Mouse (Mus musculus) myocyte (in vitro differentiated cells): Measurements from ENCODE around the gene Gm20388. TPM values are rescaled to one million over a fixed set of nuclear protein-coding genes. Genes with fewer than 3 reads are reported as not detected.
A peak's percentile ranks its signal among the peaks of the same experiment; 100 is the strongest.

Source experiments
- H3K27me3 ChIP-seq: one replicate; pipeline ENCODE4 v1.6.1; 2011; ENCODE audit not compliant: control insufficient read depth, insufficient read depth, insufficient read length
- H3K36me3 ChIP-seq: one replicate; pipeline ENCODE4 v1.6.1; 2011; ENCODE audit not compliant: control insufficient read depth, insufficient read depth
- H3K4me2 ChIP-seq: one replicate; pipeline ENCODE4 v1.6.1; 2011; ENCODE audit warnings: low read depth, control low read depth
- H3K4me3 ChIP-seq: one replicate; pipeline ENCODE4 v1.5.1; 2011; ENCODE audit warnings: mild to moderate bottlenecking, control low read depth, moderate library complexity
- H3K79me2 ChIP-seq: one replicate; pipeline ENCODE4 v1.6.1; 2011; ENCODE audit not compliant: control insufficient read depth, insufficient read depth
- H3ac ChIP-seq: one replicate; pipeline ENCODE4 v1.6.1; 2011; ENCODE audit not compliant: control insufficient read depth, insufficient read length
- CEBPB ChIP-seq: IDR thresholded peaks from 2 replicates; pipeline ENCODE4 v1.6.1; 2011; ENCODE audit warnings: mild to moderate bottlenecking, moderate library complexity; ENCODE audit not compliant: poor library complexity, insufficient read depth, severe bottlenecking
- E2F4 ChIP-seq: IDR thresholded peaks from one replicate; pipeline ENCODE4 v1.6.1; 2011; ENCODE audit warnings: mild to moderate bottlenecking, control low read depth, moderate library complexity; ENCODE audit not compliant: insufficient read depth
- MAX ChIP-seq: IDR thresholded peaks from one replicate; pipeline ENCODE4 v1.6.1; 2011; ENCODE audit warnings: low read depth, mild to moderate bottlenecking, control low read depth
- MYOD1 ChIP-seq, 3 experiments: IDR thresholded peaks; one replicate each; pipeline ENCODE4 v1.6.1; 2011; ENCODE audit warnings: control low read depth in 2 of 3, low read depth in 2 of 3, mild to moderate bottlenecking in 2 of 3, moderate library complexity in 1 of 3; ENCODE audit not compliant: insufficient read length in 2 of 3, control insufficient read depth in 1 of 3
- MYOG ChIP-seq, 3 experiments: IDR thresholded peaks; one replicate each; pipeline ENCODE4 v1.6.1; 2011; ENCODE audit warnings: control low read depth in 2 of 3, low read depth in 2 of 3, mild to moderate bottlenecking in 2 of 3; ENCODE audit not compliant: insufficient read length in 2 of 3, control insufficient read depth in 1 of 3, insufficient read depth in 1 of 3
- POLR2A ChIP-seq: IDR thresholded peaks from one replicate; pipeline ENCODE4 v1.6.1; 2011; ENCODE audit warnings: low read depth, mild to moderate bottlenecking, control low read depth, moderate library complexity; ENCODE audit not compliant: insufficient read length
- POLR2AphosphoS2 ChIP-seq: IDR thresholded peaks from one replicate; pipeline ENCODE4 v1.6.1; 2011; ENCODE audit warnings: low read depth, control low read depth; ENCODE audit not compliant: insufficient read length
- REST ChIP-seq: IDR thresholded peaks from one replicate; pipeline ENCODE4 v1.6.1; 2011; ENCODE audit warnings: mild to moderate bottlenecking, control low read depth, moderate library complexity; ENCODE audit not compliant: insufficient read depth, insufficient read length
- SRF ChIP-seq: IDR thresholded peaks from one replicate; pipeline ENCODE4 v1.6.1; 2011; ENCODE audit warnings: low read depth; ENCODE audit not compliant: control insufficient read depth, insufficient read length
- TCF12 ChIP-seq: IDR thresholded peaks from one replicate; pipeline ENCODE4 v1.6.1; 2011; ENCODE audit warnings: mild to moderate bottlenecking, control low read depth; ENCODE audit not compliant: poor library complexity, insufficient read depth, severe bottlenecking
- TCF3 ChIP-seq: IDR thresholded peaks from one replicate; pipeline ENCODE4 v1.6.1; 2011; ENCODE audit warnings: low read depth, control low read depth; ENCODE audit not compliant: insufficient read length
- USF1 ChIP-seq: IDR thresholded peaks from one replicate; pipeline ENCODE4 v1.6.1; 2011; ENCODE audit warnings: low read depth, mild to moderate bottlenecking, control low read depth, moderate library complexity
- polyA plus RNA-seq: library from polyadenylated mRNA; unstranded; fragments of >200 nt; fragmentation: generic; extraction: Trizol; gene quantifications from one replicate; pipeline ENCODE4 v1.2.1, GENCODE M21; 2012; ENCODE audit warnings: missing spikeins

Gm20388 gene
- polyA plus RNA-seq, 1 experiment = 15.3 TPM

DNA sequence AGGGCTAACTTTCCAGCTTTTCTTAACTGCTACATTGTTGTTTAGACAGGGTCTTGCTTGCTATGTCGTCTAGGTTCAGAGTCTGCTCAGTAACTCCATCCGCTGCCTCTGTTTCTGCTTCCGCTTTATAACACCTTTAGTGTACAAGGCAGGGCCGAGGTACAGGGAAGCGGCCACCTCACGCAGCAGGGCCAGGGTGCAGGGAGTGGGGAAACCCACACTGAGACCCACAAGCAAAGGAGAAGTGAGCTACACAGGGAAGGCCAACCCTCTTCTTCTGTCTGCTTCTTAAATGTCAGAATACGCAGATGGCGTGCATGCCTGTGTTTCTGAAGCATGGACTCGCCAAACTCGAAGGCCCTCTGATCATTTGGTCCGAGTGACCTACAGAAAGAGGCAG is 568.1 kb downstream of the Gm20388 start:
- H3K79me2 ChIP-seq = no peaks in the 10 kb centered on the region
- H3K4me2 ChIP-seq = no peak overlapping the region
- TF ChIP-seq TCF12 (no peak), MYOD1 (IDR thresholded peaks at IDR 0.05; ENCODE audit: control insufficient read depth in 1 of 3, insufficient read length in 2 of 3, low read depth in 2 of 3) (no peak), REST (no peak), MAX (no peak), E2F4 (no peak), POLR2A (no peak), MYOG (IDR thresholded peaks at IDR 0.05; ENCODE audit: control insufficient read depth in 1 of 3, insufficient read depth in 1 of 3, insufficient read length in 2 of 3, low read depth in 2 of 3) (no peak), POLR2AphosphoS2 (no peak), USF1 (no peak), TCF3 (no peak), SRF (no peak), CEBPB (no peak)
- no peaks in the 10 kb centered on the region for H3K36me3 ChIP-seq
- no peak overlapping the region for H3K4me3 ChIP-seq
- no peaks in the 10 kb centered on the region for H3K27me3 ChIP-seq
- no peak overlapping the region for H3ac ChIP-seq

DNA sequence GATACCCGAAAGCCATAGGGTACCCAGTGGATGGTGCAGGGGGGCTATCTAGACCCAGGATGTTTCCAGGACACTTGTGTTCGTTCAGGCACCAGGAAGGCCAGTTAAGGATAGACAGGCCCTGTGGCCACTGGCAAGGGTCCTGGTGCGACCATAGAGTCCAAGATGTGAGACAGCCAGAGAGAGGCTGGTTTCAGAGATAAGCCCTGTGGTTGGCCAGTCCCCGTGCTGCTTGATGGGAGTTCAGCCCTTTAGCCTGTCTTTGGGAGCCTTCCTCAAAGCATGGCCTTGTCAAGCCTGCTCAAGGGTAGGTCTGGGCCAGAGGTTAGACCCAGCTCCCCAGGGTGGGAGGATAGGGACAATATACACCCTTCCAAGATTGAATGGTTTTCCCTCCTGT is 569.0 kb downstream of the Gm20388 start:
- H3ac ChIP-seq = no peak overlapping the region
- H3K4me3 ChIP-seq = no peak overlapping the region
- H3K27me3 ChIP-seq = no peaks in the 10 kb centered on the region
- no peak overlapping the region for H3K4me2 ChIP-seq
- H3K79me2 ChIP-seq = no peaks in the 10 kb centered on the region
- TF ChIP-seq POLR2AphosphoS2 (no peak), MYOG (IDR thresholded peaks at IDR 0.05; ENCODE audit: control insufficient read depth in 1 of 3, insufficient read depth in 1 of 3, insufficient read length in 2 of 3, low read depth in 2 of 3) (no peak), TCF3 (no peak), USF1 (no peak), CEBPB (no peak), E2F4 (no peak), POLR2A (no peak), SRF (no peak), MYOD1 (IDR thresholded peaks at IDR 0.05; ENCODE audit: control insufficient read depth in 1 of 3, insufficient read length in 2 of 3, low read depth in 2 of 3) (no peak), TCF12 (no peak), REST (no peak), MAX (no peak)
- H3K36me3 ChIP-seq = no peaks in the 10 kb centered on the region

DNA sequence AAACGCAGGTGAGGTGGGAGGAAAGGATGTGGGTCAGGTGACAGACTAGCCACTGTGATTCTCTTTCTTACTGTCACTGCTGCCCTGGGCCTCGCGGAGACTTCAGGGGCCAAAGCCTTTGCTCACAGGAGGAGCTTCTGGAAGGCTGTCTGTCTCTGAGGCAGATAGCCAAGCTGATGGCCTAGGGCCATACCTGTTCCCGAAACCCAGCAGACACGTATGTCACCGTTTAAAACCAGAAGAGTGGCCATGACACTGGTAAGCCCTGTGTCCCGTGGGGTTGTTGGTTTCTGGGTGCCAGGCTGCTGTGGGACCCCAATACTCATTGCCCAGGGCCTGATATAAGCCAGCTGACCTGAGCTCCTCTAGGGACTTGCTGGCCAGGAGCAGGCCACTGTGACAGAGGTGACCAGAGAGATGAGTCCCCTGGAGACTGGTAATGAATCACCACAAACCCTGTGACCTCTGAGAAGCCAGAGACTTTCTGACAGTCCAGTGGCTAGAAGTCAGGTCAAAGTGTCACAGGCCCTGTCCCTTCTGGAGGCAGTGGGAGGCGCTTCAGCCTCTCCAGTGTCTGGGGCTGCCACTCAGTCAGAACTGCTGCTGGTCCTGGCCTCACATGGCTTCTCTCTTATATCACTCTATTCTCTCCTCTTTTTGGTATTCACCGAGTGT is 571.5 kb downstream of the Gm20388 start:
- TF ChIP-seq SRF (no peak), E2F4 (no peak), REST (no peak), TCF3 (no peak), MYOD1 (IDR thresholded peaks at IDR 0.05; ENCODE audit: control insufficient read depth in 1 of 3, insufficient read length in 2 of 3, low read depth in 2 of 3) (no peak), MYOG (IDR thresholded peaks at IDR 0.05; ENCODE audit: control insufficient read depth in 1 of 3, insufficient read depth in 1 of 3, insufficient read length in 2 of 3, low read depth in 2 of 3) (no peak), USF1 (no peak), CEBPB (no peak), POLR2AphosphoS2 (no peak), TCF12 (no peak), MAX (no peak), POLR2A (no peak)
- Histone ChIP-seq H3K4me2 (no peak overlapping the region), H3ac (no peak overlapping the region), H3K27me3 (no peaks in the 10 kb centered on the region), H3K79me2 (no peaks in the 10 kb centered on the region), H3K36me3 (no peaks in the 10 kb centered on the region), H3K4me3 (no peak overlapping the region)

DNA sequence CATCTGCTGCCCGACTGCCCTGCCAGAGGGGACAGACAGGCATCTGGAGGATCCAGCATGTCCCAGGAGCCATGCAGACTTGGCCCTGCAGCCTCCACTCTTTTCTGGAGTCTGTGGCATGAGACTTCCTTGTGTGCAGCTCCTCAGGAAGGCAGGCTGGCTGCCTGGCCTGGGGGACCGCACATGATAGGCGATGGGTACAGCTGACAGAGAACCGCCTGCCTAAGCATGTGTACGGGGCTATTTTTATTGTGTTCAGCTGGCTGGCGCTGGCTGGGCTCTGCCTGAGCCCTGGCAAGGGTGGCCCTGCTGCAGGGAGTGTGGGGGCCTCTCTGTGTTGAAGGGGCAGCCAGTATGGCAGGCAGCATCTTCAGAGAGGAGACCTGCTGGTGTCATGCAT is 573.8 kb downstream of the Gm20388 start:
- Histone ChIP-seq H3K36me3 (no peaks in the 10 kb centered on the region), H3K79me2 (peaks cover under 1% of the 10 kb centered on the region), H3K27me3 (no peaks in the 10 kb centered on the region), H3K4me2 (no peak overlapping the region), H3K4me3 (no peak overlapping the region), H3ac (no peak overlapping the region)
- TF ChIP-seq MYOG (IDR thresholded peaks at IDR 0.05; ENCODE audit: control insufficient read depth in 1 of 3, insufficient read depth in 1 of 3, insufficient read length in 2 of 3, low read depth in 2 of 3) (peak in 2 of 3 experiments; percentile 7 to 52), POLR2A (no peak), MYOD1 (IDR thresholded peaks at IDR 0.05; ENCODE audit: control insufficient read depth in 1 of 3, insufficient read length in 2 of 3, low read depth in 2 of 3) (peak in 2 of 3 experiments; percentile 35 to 58)

DNA sequence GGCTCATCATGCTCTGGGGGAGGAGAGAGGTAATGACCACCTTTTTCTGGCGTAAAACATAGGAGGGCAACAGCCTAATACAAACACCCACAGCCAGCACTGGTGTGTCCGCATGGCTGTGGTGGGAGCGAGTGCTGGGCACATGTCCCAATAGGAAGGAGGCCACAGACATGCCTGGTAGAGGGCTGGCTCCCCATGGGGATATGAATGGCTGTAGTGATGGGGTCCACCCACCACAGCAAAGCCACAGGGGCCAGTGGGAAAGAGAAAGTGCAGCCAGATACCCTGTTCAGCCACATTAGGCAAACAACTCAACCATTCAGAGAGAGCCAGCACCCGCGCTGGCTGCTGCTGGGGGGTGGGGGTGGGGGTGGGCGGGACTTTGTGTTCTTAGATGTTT is 574.5 kb downstream of the Gm20388 start:
- Histone ChIP-seq H3K4me3 (no peak overlapping the region), H3K4me2 (no peak overlapping the region), H3K27me3 (no peaks in the 10 kb centered on the region), H3ac (no peak overlapping the region), H3K36me3 (no peaks in the 10 kb centered on the region), H3K79me2 (peaks cover 7% of the 10 kb centered on the region)
- TF ChIP-seq TCF3 (no peak), USF1 (no peak), MYOG (IDR thresholded peaks at IDR 0.05; ENCODE audit: control insufficient read depth in 1 of 3, insufficient read depth in 1 of 3, insufficient read length in 2 of 3, low read depth in 2 of 3) (no peak), E2F4 (no peak), POLR2AphosphoS2 (no peak)
